Mouse (Mus musculus) C2C12 (cell line): Measurements from ENCODE around the gene Acot3. TPM values are rescaled to one million over a fixed set of nuclear protein-coding genes. Genes with fewer than 3 reads are reported as not detected.
"Not testable (repeated sequence)": the region's sequence is repeated elsewhere in the genome, so short reads cannot be mapped to it uniquely, and the experiment has no call there.

ENCODE experiments used
- H3K27me3 ChIP-seq: one replicate; pipeline ENCODE4 v1.6.1; 2011; ENCODE audit not compliant: control insufficient read depth, insufficient read depth, insufficient read length
- H3K36me3 ChIP-seq: one replicate; pipeline ENCODE4 v1.6.1; 2011; ENCODE audit not compliant: control insufficient read depth, insufficient read depth
- H3K4me3 ChIP-seq: one replicate; pipeline ENCODE4 v1.5.1; 2011; ENCODE audit warnings: mild to moderate bottlenecking, control low read depth; ENCODE audit not compliant: poor library complexity, insufficient read depth, severe bottlenecking
- H3K79me2 ChIP-seq: one replicate; pipeline ENCODE4 v1.6.1; 2011; ENCODE audit not compliant: control insufficient read depth, insufficient read depth
- H3K79me3 ChIP-seq: one replicate; pipeline ENCODE4 v1.6.1; 2011; ENCODE audit warnings: low read depth, control low read depth
- H3ac ChIP-seq: one replicate; pipeline ENCODE3; 2011; ENCODE audit warnings: low read depth; ENCODE audit not compliant: control insufficient read depth, insufficient read length
- CEBPB ChIP-seq: IDR thresholded peaks from one replicate; pipeline ENCODE4 v1.6.1; 2011; ENCODE audit warnings: low read depth, mild to moderate bottlenecking, control low read depth, moderate library complexity
- CTCF ChIP-seq: IDR thresholded peaks from one replicate; pipeline ENCODE4 v1.5.1; 2011; ENCODE audit not compliant: control insufficient read depth, insufficient read depth, insufficient read length
- FOSL1 ChIP-seq: IDR thresholded peaks from one replicate; pipeline ENCODE4 v1.8.0; 2011; ENCODE audit warnings: mild to moderate bottlenecking, low read length; ENCODE audit not compliant: poor library complexity, insufficient read depth, severe bottlenecking
- MAX ChIP-seq: IDR thresholded peaks from one replicate; pipeline ENCODE4 v1.6.1; 2011; ENCODE audit warnings: mild to moderate bottlenecking, control low read depth
- MYOD1 ChIP-seq: IDR thresholded peaks from one replicate; pipeline ENCODE4 v1.6.1; 2011; ENCODE audit warnings: low read depth; ENCODE audit not compliant: control insufficient read depth, insufficient read length
- MYOG ChIP-seq: IDR thresholded peaks from one replicate; pipeline ENCODE4 v1.6.1; 2011; ENCODE audit not compliant: control insufficient read depth, insufficient read length; ENCODE audit errors: extremely low read depth
- USF1 ChIP-seq: IDR thresholded peaks from one replicate; pipeline ENCODE4 v1.6.1; 2011; ENCODE audit warnings: low read depth, mild to moderate bottlenecking, control low read depth, moderate library complexity
- polyA plus RNA-seq: library from polyadenylated mRNA; unstranded; fragments of >200 nt; fragmentation: generic; extraction: Trizol; gene quantifications from one replicate; pipeline ENCODE4 v1.2.1, GENCODE M21; 2012; ENCODE audit warnings: missing spikeins

Gene Acot3
- polyA plus RNA-seq, 1 experiment = not detected

DNA sequence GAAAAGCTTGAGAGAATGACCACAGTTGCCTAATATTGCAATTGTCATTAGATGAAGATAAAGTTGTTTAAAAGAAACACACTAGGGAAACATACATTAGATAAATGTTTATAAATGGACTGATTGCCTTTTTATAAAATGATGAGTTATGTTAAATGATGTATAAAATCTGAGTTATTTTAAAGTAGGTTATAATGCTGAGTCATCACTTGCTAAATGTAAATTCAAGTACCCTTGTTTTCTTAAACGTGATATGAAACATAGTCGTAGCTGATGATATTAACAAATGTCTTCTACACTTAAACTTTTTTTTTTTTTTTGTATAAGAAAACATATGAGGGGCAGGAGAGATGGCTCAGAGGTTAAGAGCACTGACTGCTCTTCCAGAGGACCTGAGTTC, 11.9 kb downstream of the Acot3 start:
- TF ChIP-seq MYOG (no peak), CEBPB (no peak), MAX (no peak), FOSL1 (no peak), MYOD1 (no peak), USF1 (no peak), CTCF (no peak)
- Histone ChIP-seq H3K79me3 (no peaks in the 10 kb centered on the region), H3ac (no peak overlapping the region), H3K4me3 (no peak overlapping the region), H3K36me3 (no peaks in the 10 kb centered on the region), H3K79me2 (no peaks in the 10 kb centered on the region), H3K27me3 (peaks cover 15% of the 10 kb centered on the region)

DNA sequence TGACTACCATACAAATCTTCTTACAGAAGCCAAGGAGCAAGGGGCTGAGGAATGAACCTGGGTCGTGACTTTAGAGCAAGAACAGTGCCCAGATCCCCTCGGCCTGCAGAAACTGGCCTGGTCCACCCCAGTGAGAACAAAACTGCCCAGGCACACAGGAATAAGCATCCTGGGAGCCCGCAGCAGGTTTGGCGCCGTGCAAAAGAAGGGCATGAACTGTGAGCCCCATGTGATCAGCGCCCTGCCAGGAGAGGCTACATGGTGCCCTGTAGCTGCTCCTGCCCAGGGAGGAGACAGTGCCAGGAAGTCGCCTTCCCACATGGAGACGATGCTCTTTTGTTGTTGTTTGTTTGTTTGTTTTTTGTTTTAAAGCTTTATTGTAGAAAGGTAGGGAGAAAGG, 12.7 kb downstream of the Acot3 start:
- TF ChIP-seq FOSL1 = no peak
- no peak for TF ChIP-seq CTCF
- no peak for TF ChIP-seq CEBPB
- TF ChIP-seq MYOD1 = no peak
- TF ChIP-seq MYOG = no peak
- TF ChIP-seq MAX = no peak
- TF ChIP-seq USF1 = no peak
- Histone ChIP-seq H3ac (no peak overlapping the region), H3K4me3 (no peak overlapping the region), H3K79me3 (no peaks in the 10 kb centered on the region), H3K79me2 (no peaks in the 10 kb centered on the region), H3K27me3 (peaks cover 21% of the 10 kb centered on the region), H3K36me3 (no peaks in the 10 kb centered on the region)

DNA sequence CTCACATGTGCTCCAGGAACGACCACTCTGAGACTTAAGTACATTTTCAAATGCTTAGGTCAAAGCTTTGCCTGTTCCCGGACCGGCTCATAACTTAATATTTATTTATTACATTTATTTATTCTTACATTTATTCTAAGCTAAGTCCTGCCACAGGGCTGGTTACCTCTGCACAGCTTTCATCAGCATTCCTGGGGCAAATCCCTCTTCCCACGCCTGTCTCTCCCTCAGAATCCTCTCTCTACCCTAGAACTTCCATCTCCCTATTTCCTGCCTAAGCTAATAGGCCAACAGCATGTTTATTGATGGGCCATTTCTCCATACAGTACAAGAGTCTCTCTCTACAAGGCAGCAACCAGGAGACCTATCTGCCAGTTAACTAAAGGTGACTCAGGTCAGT, 15.8 kb downstream of the Acot3 start:
- peaks cover 31% of the 10 kb centered on the region for H3K27me3 ChIP-seq

DNA sequence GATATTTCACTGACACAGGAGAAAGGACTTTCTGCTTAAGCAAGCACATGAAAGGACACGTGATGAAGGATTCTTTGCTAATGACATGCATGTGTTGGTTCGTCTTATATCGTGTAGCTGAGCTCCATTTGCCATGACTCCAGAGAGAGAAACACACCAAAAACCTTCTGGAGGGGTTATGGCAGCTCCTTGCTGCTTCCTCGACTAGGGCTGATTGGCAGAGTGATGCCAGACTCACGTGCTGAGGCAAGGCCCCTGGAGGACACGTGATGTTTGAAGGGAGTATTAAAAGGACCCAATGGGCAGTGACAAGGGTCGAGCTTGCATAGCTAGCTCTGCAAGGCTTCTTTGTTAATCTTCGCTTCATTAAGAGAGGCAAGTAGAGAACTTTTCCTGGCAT, 16.4 kb downstream of the Acot3 start:
- Histone ChIP-seq H3K4me3 (no peak overlapping the region), H3ac (no peak overlapping the region), H3K79me3 (no peaks in the 10 kb centered on the region), H3K36me3 (no peaks in the 10 kb centered on the region), H3K27me3 (peaks cover 36% of the 10 kb centered on the region), H3K79me2 (no peaks in the 10 kb centered on the region)
- no peak for TF ChIP-seq MAX
- TF ChIP-seq FOSL1 = no peak
- TF ChIP-seq MYOD1 = no peak
- TF ChIP-seq CTCF = no peak
- TF ChIP-seq MYOG = no peak
- no peak for TF ChIP-seq USF1
- no peak for TF ChIP-seq CEBPB

More for the DNA sequence above, 15.8 kb downstream of the Acot3 start:
- Histone ChIP-seq H3K79me2 (no peaks in the 10 kb centered on the region), H3ac (no peak overlapping the region), H3K4me3 (no peak overlapping the region), H3K79me3 (no peaks in the 10 kb centered on the region), H3K36me3 (no peaks in the 10 kb centered on the region)
- TF ChIP-seq MYOD1 = no peak
- no peak for TF ChIP-seq CEBPB
- no peak for TF ChIP-seq FOSL1
- TF ChIP-seq MYOG = no peak
- no peak for TF ChIP-seq CTCF
- no peak for TF ChIP-seq USF1
- TF ChIP-seq MAX = no peak

DNA sequence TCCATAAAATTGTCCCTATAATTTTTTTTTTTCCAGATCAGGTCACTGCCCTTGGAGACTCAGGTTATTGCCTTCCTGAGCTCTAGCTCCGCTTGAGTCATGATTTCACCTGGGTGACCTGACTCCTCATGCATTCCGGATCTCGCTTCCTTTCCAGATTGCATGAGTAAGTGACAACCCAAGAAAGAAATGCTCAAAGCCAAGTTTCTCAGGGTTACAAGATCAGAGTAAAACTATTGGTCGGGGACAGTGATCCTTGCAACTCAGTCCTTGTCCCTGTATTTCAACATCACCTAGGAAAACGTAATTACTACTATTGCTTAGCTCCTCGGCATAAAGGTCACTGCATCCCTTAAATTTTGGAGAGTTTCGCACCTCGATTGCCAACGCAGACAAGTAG, 17.0 kb downstream of the Acot3 start, which contains the start of gene Acot5:
TSS of gene Acot5 (plus strand) at position 340 of the 400 bp plus-strand sequence.
- Histone ChIP-seq H3K4me3 (no peak within 1 kb of the TSS), H3K79me3 (no peaks in the 10 kb centered on the region), H3K36me3 (no peaks in the 10 kb centered on the region), H3K79me2 (no peaks in the 10 kb centered on the region), H3ac (no peak within 1 kb of the TSS), H3K27me3 (peaks cover 38% of the 10 kb centered on the region)
- no peak for TF ChIP-seq USF1
- TF ChIP-seq MYOD1 = no peak
- no peak for TF ChIP-seq CEBPB
- no peak for TF ChIP-seq FOSL1
- TF ChIP-seq MYOG = no peak
- no peak for TF ChIP-seq CTCF
- no peak for TF ChIP-seq MAX

DNA sequence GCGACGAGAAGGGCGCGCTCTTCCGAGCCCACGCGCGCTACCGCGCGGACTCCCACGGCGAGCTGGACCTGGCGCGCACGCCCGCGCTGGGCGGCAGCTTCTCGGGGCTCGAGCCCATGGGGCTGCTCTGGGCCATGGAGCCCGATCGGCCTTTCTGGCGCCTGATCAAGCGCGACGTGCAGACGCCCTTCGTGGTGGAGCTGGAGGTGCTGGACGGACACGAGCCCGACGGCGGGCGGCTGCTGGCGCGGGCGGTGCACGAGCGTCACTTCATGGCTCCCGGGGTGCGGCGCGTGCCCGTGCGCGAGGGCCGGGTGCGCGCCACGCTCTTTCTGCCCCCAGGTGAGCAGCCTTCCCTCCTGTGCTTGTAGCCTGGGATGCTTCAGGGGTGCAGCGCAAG, 17.6 kb downstream of the Acot3 start:
- H3K36me3 ChIP-seq, H3K4me3 ChIP-seq, H3K79me3 ChIP-seq, H3ac ChIP-seq, H3K79me2 ChIP-seq: not testable (repeated sequence)
- peaks cover 40% of the 10 kb centered on the region for H3K27me3 ChIP-seq
